Mouse (Mus musculus) lung, postnatal 36 days (tissue): ENCODE data around the gene Stmn1.

Experiments
- DNase-seq: peaks from one replicate; pipeline ENCODE4 v3.0.0; 2022; ENCODE audit warnings: mixed read lengths

Stmn1 gene

GRCm38 (mm10) chr4:134517719-134518118 is 49.6 kb downstream of the Stmn1 start:
- no peak for DNase-seq

- no peak for DNase-seq
These were observed 50.4 kb downstream of the Stmn1 start for GRCm38 (mm10) chr4:134518541-134518940.

GRCm38 (mm10) chr4:134519281-134519680 is 51.2 kb downstream of the Stmn1 start:
- DNase-seq: no peak
